Mouse (Mus musculus): ENCODE measurements around the gene Slc6a6. TPM values are rescaled to one million over a fixed set of nuclear protein-coding genes. Genes with fewer than 3 reads are reported as not detected.

The Slc6a6 gene
- polyA plus RNA-seq, 1 experiment from 2014 or later: 82.9 TPM

Other genes starting within 250 kb of the Slc6a6 start
- gene Chchd4, start 210.5 kb upstream of the Slc6a6 start, polyA plus RNA-seq (2015; fragmentation: Nextera tagmentation; extraction: Ambion mirVana): 32.8 and 34.2 TPM in 2 replicates
- 52.3 and 54.3 TPM in 2 replicates for gene Tmem43, start 210.3 kb upstream of the Slc6a6 start, polyA plus RNA-seq (2015; fragmentation: Nextera tagmentation; extraction: Ambion mirVana)
- 28.9 and 30.3 TPM in 2 replicates for gene Xpc, start 168.2 kb upstream of the Slc6a6 start, polyA plus RNA-seq (2015; fragmentation: Nextera tagmentation; extraction: Ambion mirVana)
- 251 and 258 TPM in 2 replicates for gene Lsm3, start 168.1 kb upstream of the Slc6a6 start, polyA plus RNA-seq (2015; fragmentation: Nextera tagmentation; extraction: Ambion mirVana)
- 0.59 and 0.84 TPM in 2 replicates for gene Grip2, start 143.2 kb downstream of the Slc6a6 start, polyA plus RNA-seq (2015; fragmentation: Nextera tagmentation; extraction: Ambion mirVana)
- gene Ccdc174, start 194.0 kb downstream of the Slc6a6 start, polyA plus RNA-seq (2015; fragmentation: Nextera tagmentation; extraction: Ambion mirVana): 26.7 and 30.7 TPM in 2 replicates
- 0.32 and 0.42 TPM in 2 replicates for gene 4930590J08Rik, start 218.8 kb downstream of the Slc6a6 start, polyA plus RNA-seq (2015; fragmentation: Nextera tagmentation; extraction: Ambion mirVana)

Data from kidney, embryonic 16.5 days (tissue).